Mouse (Mus musculus) MEL (cell line): ENCODE data around the gene Il25.

Experiments used
- BHLHE40 ChIP-seq: IDR thresholded peaks from 2 replicates; pipeline ENCODE4 v1.6.1; 2012; ENCODE audit warnings: low read depth, mild to moderate bottlenecking, inconsistent platforms, low read length, improper control_type of control experiment, borderline replicate concordance
- CTCF ChIP-seq, 3 experiments: IDR thresholded peaks in 2 of 3; conservative IDR thresholded peaks in 1 of 3; 2 replicates each; pipeline ENCODE4 v1.5.1; 2011 to 2012; ENCODE audit warnings: low read length in 3 of 3, low read depth in 2 of 3, mild to moderate bottlenecking in 2 of 3, improper control_type of control experiment in 1 of 3, inconsistent platforms in 1 of 3, mixed read lengths in 1 of 3, moderate library complexity in 1 of 3; ENCODE audit not compliant: control insufficient read depth in 1 of 3, insufficient read depth in 1 of 3, poor library complexity in 1 of 3, severe bottlenecking in 1 of 3
- GABPA ChIP-seq: IDR thresholded peaks from 2 replicates; pipeline ENCODE4 v1.6.1; 2012; ENCODE audit warnings: low read depth, mild to moderate bottlenecking, inconsistent platforms, low read length, improper control_type of control experiment, moderate library complexity
- KAT2A ChIP-seq: conservative IDR thresholded peaks from 2 replicates; pipeline ENCODE4 v1.6.1; 2012; ENCODE audit warnings: low read depth, low read length, improper control_type of control experiment, inconsistent platforms
- MAFK ChIP-seq: IDR thresholded peaks from 2 replicates; pipeline ENCODE4 v1.6.1; 2011; ENCODE audit warnings: low read depth, mild to moderate bottlenecking, low read length, improper control_type of control experiment, borderline replicate concordance
- MEF2A ChIP-seq: IDR thresholded peaks from 2 replicates; pipeline ENCODE4 v1.6.1; 2014; ENCODE audit warnings: low read depth, mild to moderate bottlenecking, inconsistent platforms, low read length, improper control_type of control experiment; ENCODE audit not compliant: poor library complexity, insufficient replicate concordance, severe bottlenecking; ENCODE audit errors: extremely low read depth
- POLR2A ChIP-seq, 2 experiments: IDR thresholded peaks; 2 replicates each; pipeline ENCODE4 v1.6.1; 2011 to 2012; ENCODE audit warnings: low read length in 2 of 2, mild to moderate bottlenecking in 2 of 2, control low read depth in 1 of 2, improper control_type of control experiment in 1 of 2, low read depth in 1 of 2, moderate library complexity in 1 of 2; ENCODE audit not compliant: control insufficient read depth in 1 of 2, insufficient read depth in 1 of 2, poor library complexity in 1 of 2
- POLR2AphosphoS5 ChIP-seq: IDR thresholded peaks from 2 replicates; pipeline ENCODE4 v1.6.1; 2012; ENCODE audit warnings: low read depth, borderline replicate concordance, mild to moderate bottlenecking, inconsistent platforms, low read length, moderate library complexity, mixed read lengths
- USF2 ChIP-seq, 2 experiments: IDR thresholded peaks; 2 replicates each; pipeline ENCODE4 v1.6.1; 2011 to 2012; ENCODE audit warnings: improper control_type of control experiment in 2 of 2, low read length in 2 of 2, borderline replicate concordance in 1 of 2, inconsistent platforms in 1 of 2, low read depth in 1 of 2, mild to moderate bottlenecking in 1 of 2; ENCODE audit not compliant: insufficient read depth in 1 of 2

DNA sequence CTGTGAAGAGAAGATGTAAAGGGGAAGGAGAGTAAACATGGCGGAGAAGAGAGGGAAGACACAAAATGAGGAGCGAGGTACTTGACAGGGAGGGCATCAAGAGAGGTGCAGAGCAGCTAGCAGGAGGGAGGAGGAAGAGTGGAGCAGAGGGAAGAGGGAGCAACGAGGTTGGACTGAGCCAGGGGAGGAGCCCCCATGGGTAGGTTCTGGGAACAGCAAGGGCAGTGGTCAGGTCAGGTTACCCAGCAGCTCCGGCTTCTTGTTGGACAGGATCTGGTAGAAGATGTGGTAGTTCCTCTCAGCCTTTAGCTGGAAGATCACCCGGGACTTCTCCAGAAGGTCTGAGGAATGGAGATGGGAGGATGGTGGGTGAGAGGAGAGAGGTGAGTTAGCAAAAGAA is 29.0 kb downstream of the Il25 start:
- TF ChIP-seq CTCF (IDR thresholded peaks at IDR 0.05 in 2 of 3, conservative IDR thresholded peaks at IDR 0.05 in 1 of 3; ENCODE audit: control insufficient read depth in 1 of 3, insufficient read depth in 1 of 3, low read depth in 2 of 3, low read length in 3 of 3, poor library complexity in 1 of 3, severe bottlenecking in 1 of 3): no peak
- TF ChIP-seq GABPA: no peak
- no peak for TF ChIP-seq MAFK
- no peak for TF ChIP-seq KAT2A
- no peak for TF ChIP-seq POLR2AphosphoS5
- no peak for TF ChIP-seq POLR2A (IDR thresholded peaks at IDR 0.05; ENCODE audit: control insufficient read depth in 1 of 2, insufficient read depth in 1 of 2, low read depth in 1 of 2, low read length in 2 of 2, poor library complexity in 1 of 2)
- TF ChIP-seq MEF2A: no peak
- TF ChIP-seq BHLHE40: no peak
- no peak for TF ChIP-seq USF2 (IDR thresholded peaks at IDR 0.05; ENCODE audit: borderline replicate concordance in 1 of 2, insufficient read depth in 1 of 2, low read depth in 1 of 2, low read length in 2 of 2)
